Mouse (Mus musculus) neutrophil, adult 65 days (primary cell): Measurements from ENCODE around the gene Bace2. TPM values are rescaled to one million over a fixed set of nuclear protein-coding genes. Genes with fewer than 3 reads are reported as not detected.

Source experiments
- total RNA-seq: library from RNA; stranded (reverse); gene quantifications from 2 replicates; pipeline ENCODE4 v1.2.4, GENCODE M21; 2023

Bace2 gene
- total RNA-seq: not detected in 2 replicates

GRCm38 (mm10) chr16:97356499-97357187, at the start of gene Bace2:
Gene Bace2, plus strand, starts transcription at chr16:97356742.

GRCm38 (mm10) chr16:97462481-97463181, 106.1 kb downstream of the Bace2 start, which contains the start of gene Mx1:
Gene Mx1, minus strand, starts transcription at chr16:97462907.

Other genes with a start within 250 kb of the Bace2 start
- gene Dscam, start 186.0 kb upstream of the Bace2 start, total RNA-seq: 0.19 and 0.64 TPM in 2 replicates
- gene Mx1, start 106.2 kb downstream of the Bace2 start, total RNA-seq: 18.6 and 23.9 TPM in 2 replicates
- gene Fam3b, start 158.1 kb downstream of the Bace2 start, total RNA-seq: not detected in 2 replicates